Mouse (Mus musculus) C2C12 (cell line): ENCODE measurements at regions not wholly inside any gene's neighbourhood (a gene's known extent, or its start where the extent isn't known, plus 50 kb on each side); places are given as distances from the start of the nearest gene placed in this dataset.

Experiments
- CEBPB ChIP-seq: IDR thresholded peaks from one replicate; pipeline ENCODE4 v1.6.1; 2011; ENCODE audit warnings: low read depth, mild to moderate bottlenecking, control low read depth, moderate library complexity
- CTCF ChIP-seq: IDR thresholded peaks from one replicate; pipeline ENCODE4 v1.5.1; 2011; ENCODE audit not compliant: control insufficient read depth, insufficient read depth, insufficient read length
- FOSL1 ChIP-seq: IDR thresholded peaks from one replicate; pipeline ENCODE4 v1.8.0; 2011; ENCODE audit warnings: mild to moderate bottlenecking, low read length; ENCODE audit not compliant: poor library complexity, insufficient read depth, severe bottlenecking
- MAX ChIP-seq: IDR thresholded peaks from one replicate; pipeline ENCODE4 v1.6.1; 2011; ENCODE audit warnings: mild to moderate bottlenecking, control low read depth
- MYOD1 ChIP-seq: IDR thresholded peaks from one replicate; pipeline ENCODE4 v1.6.1; 2011; ENCODE audit warnings: low read depth; ENCODE audit not compliant: control insufficient read depth, insufficient read length
- MYOG ChIP-seq: IDR thresholded peaks from one replicate; pipeline ENCODE4 v1.6.1; 2011; ENCODE audit not compliant: control insufficient read depth, insufficient read length; ENCODE audit errors: extremely low read depth
- USF1 ChIP-seq: IDR thresholded peaks from one replicate; pipeline ENCODE4 v1.6.1; 2011; ENCODE audit warnings: low read depth, mild to moderate bottlenecking, control low read depth, moderate library complexity

GRCm38 (mm10) chr13:99630800-99631199, 114.5 kb upstream of the Map1b start:
- TF ChIP-seq CTCF (no peak), MYOG (no peak), MAX (no peak), USF1 (no peak), FOSL1 (no peak), CEBPB (no peak), MYOD1 (no peak)
